Mouse (Mus musculus) hindbrain, embryonic 12.5 days (tissue): ENCODE data around the gene Gm10570. TPM values are rescaled to one million over a fixed set of nuclear protein-coding genes. Genes with fewer than 3 reads are reported as not detected.

Experiments
- ATAC-seq: fragments of 200-750 bp; cut with Nextera tagmentation; 2 replicates; pipeline ENCODE4 v1.8.0; 2017; ENCODE audit warnings: moderate TSS enrichment; ENCODE audit not compliant: low FRiP score
- H3K27ac ChIP-seq: fragments of 300-500 bp; sonication (generic); 2 replicates; pipeline ENCODE4 v1.5.1; 2016; ENCODE audit warnings: mild to moderate bottlenecking
- H3K27me3 ChIP-seq: fragments of 300-500 bp; sonication (generic); 2 replicates; pipeline ENCODE4 v1.6.1; 2016; ENCODE audit warnings: mild to moderate bottlenecking
- H3K36me3 ChIP-seq: fragments of 300-500 bp; sonication (generic); 2 replicates; pipeline ENCODE4 v1.6.1; 2016; ENCODE audit warnings: mild to moderate bottlenecking
- H3K4me1 ChIP-seq: fragments of 300-500 bp; sonication (generic); 2 replicates; pipeline ENCODE4 v1.6.1; 2016
- H3K4me2 ChIP-seq: fragments of 300-500 bp; sonication (generic); replicated peaks from 2 replicates; pipeline ENCODE4 v1.6.1; 2016; ENCODE audit warnings: mild to moderate bottlenecking
- H3K4me3 ChIP-seq: fragments of 300-500 bp; sonication (generic); 2 replicates; pipeline ENCODE4 v1.5.1; 2016; ENCODE audit warnings: mild to moderate bottlenecking
- H3K9ac ChIP-seq: fragments of 300-500 bp; sonication (generic); 2 replicates; pipeline ENCODE4 v1.6.1; 2016; ENCODE audit warnings: mild to moderate bottlenecking, moderate library complexity
- H3K9me3 ChIP-seq: fragments of 300-500 bp; sonication (generic); replicated peaks from 2 replicates; pipeline ENCODE4 v1.6.1; 2016; ENCODE audit warnings: mild to moderate bottlenecking
- WGBS: fragments of 180-500 bp; shearing (Covaris S2); methylation state at CpG from one replicate; pipeline ENCODE4 v1.1.7; 2016; 5-methylcytosine and 5-hydroxymethylcytosine counted together
- polyA plus RNA-seq: library from polyadenylated mRNA; unstranded; fragments of >200 nt; fragmentation: Nextera tagmentation; extraction: Ambion mirVana; gene quantifications from 2 replicates; pipeline ENCODE4 v1.2.1, GENCODE M21; 2016

Gm10570 gene
- polyA plus RNA-seq, 1 experiment from 2014 or later: 0.46 TPM

DNA sequence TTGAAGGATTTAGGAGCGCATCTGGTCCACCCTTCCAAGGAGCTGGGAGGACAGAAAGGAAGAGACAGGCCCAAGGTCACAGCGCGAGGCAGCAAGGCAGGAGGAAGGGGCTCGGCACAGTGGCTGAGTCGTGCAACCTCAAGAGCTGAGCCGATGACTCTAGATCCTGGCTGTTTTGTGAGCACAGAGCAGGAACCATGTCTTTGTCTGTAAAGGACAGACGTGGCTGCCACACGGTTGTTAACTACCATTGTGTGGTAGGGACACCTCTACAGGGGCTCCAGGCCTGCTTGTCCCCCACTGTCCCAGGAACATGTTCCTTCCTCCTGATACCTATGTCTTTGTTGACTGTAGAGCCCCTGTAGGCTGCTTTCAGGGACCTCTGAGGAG is 8.8 kb downstream of the Gm10570 start:
- 0 out of 2 replicates have a peak, but pooled peaks cover 3% of the 10 kb centered on the region for H3K27me3 ChIP-seq
- H3K36me3 ChIP-seq: no peaks in the 10 kb centered on the region
- no peak for ATAC-seq
- WGBS: 67% methylated on average over 8 of the region's 8 CpGs
- H3K4me3 ChIP-seq: no peak overlapping the region
- no peak overlapping the region for H3K27ac ChIP-seq
- 0 out of 2 replicates have a peak overlapping the region, but pooled peaks have one; percentile 11 for H3K9ac ChIP-seq
- no peaks in the 10 kb centered on the region for H3K4me1 ChIP-seq
- no peaks in the 10 kb centered on the region for H3K9me3 ChIP-seq
- no peak overlapping the region for H3K4me2 ChIP-seq

DNA sequence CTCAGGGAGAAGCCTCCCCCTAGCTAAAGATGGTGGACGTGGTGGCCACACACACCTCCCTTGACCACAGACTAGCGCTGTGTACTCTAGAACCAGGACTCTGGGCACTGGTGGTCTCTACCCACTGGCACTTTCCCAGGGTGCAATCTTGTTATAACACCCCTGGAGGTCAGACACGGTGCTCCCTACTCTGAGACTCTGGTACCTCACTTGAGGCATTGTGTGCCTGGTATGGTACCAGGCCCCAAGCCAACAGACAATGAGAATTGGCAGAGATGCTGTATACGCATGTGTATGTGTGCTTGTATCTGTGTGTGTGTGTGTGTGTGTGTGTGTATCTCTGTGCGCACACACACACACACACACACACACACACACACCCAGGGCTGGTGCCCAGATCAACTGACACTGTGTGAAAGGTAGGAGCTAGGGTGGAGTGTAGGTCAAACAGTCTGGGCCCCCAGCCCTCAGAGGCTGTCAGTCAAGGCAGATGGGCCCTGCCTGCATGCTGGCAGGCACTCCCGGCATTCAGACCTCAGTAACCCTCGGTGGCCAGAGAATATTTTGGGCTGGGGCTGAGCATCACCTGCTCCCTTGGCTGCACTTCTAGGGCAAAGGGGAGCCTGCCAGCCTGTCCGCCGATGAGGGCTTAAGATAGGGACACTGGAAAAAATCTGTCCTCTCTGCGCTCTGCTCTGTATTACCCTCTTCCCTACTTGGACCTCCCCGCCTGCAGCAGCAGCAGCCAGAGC is 9.4 kb downstream of the Gm10570 start:
- no peaks in the 10 kb centered on the region for H3K9me3 ChIP-seq
- WGBS: 75% methylated on average over 10 of the region's 11 CpGs
- H3K4me2 ChIP-seq: no peak overlapping the region
- no peak overlapping the region for H3K27ac ChIP-seq
- 0 out of 2 replicates have a peak overlapping the region, but pooled peaks have one; percentile 11 for H3K9ac ChIP-seq
- no peak for ATAC-seq
- no peaks in the 10 kb centered on the region for H3K36me3 ChIP-seq
- H3K4me1 ChIP-seq: no peaks in the 10 kb centered on the region
- H3K27me3 ChIP-seq: 0 out of 2 replicates have a peak, but pooled peaks cover 3% of the 10 kb centered on the region
- H3K4me3 ChIP-seq: no peak overlapping the region

DNA sequence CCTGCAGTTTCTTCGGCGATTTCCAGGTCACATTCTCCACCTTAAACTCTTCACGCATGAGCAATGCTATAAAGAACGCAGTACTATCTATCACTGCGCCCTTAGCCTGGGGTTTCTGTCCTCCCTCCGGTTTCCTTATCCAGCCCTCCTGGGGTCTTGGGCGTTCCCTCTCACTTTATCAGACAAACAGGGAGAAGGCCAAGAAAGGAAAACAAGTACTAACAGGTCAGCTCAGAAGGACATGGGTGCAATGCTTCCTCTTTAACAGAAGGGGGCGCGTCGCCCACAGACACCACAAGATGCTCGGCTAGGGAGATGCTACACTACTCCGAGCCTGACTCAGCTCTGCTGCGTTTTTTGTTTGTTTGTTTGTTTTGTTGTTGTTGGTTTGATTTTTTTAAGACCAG is 11.3 kb downstream of the Gm10570 start:
- H3K36me3 ChIP-seq: no peaks in the 10 kb centered on the region
- no peaks in the 10 kb centered on the region for H3K27me3 ChIP-seq
- no peak for ATAC-seq
- H3K4me2 ChIP-seq: no peak overlapping the region
- H3K27ac ChIP-seq: no peak overlapping the region
- H3K4me1 ChIP-seq: no peaks in the 10 kb centered on the region
- no peak overlapping the region for H3K4me3 ChIP-seq
- no peak overlapping the region for H3K9ac ChIP-seq
- no peaks in the 10 kb centered on the region for H3K9me3 ChIP-seq
- 21% methylated on average over 13 of the region's 13 CpGs for WGBS

DNA sequence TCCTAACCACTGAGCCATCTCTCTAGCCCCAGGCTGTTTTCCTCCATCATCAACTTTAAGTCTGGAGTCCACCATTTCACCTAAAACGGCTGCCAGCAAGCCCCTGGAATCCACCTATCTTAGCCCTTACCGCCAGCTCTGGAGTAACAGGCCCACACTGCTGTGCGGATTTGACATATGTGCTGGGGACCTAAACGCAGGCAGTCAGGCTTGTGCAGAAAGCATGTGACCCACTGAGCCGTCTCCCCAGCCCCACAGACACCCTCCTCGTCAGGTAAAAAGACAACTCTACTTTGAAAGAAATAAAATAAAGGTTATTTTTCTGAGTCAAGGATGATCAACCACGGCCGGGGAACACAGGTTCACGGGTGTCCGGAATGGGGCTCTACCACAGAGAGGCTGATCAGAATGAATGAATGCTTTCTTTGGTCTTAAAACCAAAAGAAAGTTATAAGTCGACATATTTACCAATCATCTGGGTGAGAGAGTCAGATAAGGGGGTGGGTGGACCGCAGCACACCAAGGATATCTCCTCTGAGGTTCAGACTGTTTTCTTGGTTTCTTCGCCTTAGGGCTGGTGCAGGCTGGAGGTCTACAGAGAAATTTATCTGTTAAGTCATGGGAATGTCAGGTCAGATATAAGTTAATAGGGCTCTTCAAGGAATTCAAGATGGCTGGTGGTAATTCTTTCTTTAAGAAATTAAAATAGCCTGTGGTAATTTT is 12.1 kb downstream of the Gm10570 start:
- H3K9me3 ChIP-seq: no peaks in the 10 kb centered on the region
- no peaks in the 10 kb centered on the region for H3K36me3 ChIP-seq
- H3K4me1 ChIP-seq: no peaks in the 10 kb centered on the region
- H3K4me3 ChIP-seq: no peak overlapping the region
- H3K4me2 ChIP-seq: no peak overlapping the region
- no peak overlapping the region for H3K9ac ChIP-seq
- H3K27ac ChIP-seq: no peak overlapping the region
- WGBS: 83% methylated on average over 13 of the region's 13 CpGs
- no peak for ATAC-seq
- H3K27me3 ChIP-seq: no peaks in the 10 kb centered on the region

DNA sequence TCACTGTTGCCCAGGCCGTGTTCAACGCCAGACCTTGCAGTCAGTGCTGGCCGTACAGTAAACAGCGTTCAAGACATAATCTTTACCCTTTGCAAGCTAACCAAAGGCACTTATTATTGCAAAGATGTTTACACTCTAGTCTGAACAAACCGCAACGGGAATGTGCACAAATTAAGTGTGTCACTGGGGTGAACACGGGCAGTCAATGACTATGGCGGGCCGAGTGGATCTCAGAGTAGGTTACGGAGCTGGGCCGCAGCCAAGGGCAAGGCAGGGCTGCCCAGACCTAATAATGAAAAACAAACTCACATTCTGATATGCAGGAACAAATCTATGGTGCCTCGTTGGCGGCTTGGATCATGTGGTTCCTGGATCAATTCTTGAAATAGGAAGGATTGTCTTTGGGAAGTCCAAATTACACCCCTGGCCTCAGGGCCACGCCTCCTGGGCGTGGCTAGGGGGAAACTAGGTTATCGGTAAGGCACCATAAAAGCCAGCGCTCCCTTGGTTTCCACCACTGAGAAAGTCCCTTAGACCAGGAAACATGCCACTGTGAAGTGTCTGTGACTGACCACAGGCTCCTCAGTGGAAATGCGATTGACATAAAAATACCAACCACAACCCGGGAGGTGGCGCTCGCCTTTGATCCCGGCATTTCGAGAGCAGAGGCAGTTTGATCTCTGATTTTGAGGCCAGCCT is 13.3 kb downstream of the Gm10570 start:
- Histone ChIP-seq H3K27ac (no peak overlapping the region), H3K36me3 (no peaks in the 10 kb centered on the region), H3K27me3 (no peaks in the 10 kb centered on the region), H3K4me3 (no peak overlapping the region), H3K4me1 (no peaks in the 10 kb centered on the region), H3K9ac (no peak overlapping the region), H3K9me3 (no peaks in the 10 kb centered on the region), H3K4me2 (no peak overlapping the region)
- ATAC-seq: no peak
- 64% methylated on average over 23 of the region's 23 CpGs for WGBS

DNA sequence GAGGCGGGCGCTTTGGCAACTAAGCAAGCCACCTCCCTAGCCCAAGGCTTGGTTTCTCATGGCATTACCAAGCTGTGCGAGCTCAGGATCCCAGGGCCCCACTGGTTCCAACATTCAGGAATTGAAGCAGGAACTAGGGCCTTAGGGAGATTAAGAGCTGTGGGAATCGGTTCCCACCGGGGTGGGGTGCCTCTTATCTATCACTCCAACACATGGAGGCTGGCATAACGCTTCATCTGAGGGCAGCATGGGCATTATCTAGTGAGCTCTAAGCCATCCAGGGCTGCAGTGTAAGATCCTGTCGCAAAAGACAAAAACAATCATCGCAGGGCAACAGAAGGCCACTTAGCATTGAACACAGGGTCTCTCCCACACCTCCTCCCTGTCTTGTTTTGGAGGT is 14.0 kb downstream of the Gm10570 start:
- WGBS: 85% methylated on average over 8 of the region's 8 CpGs
- no peaks in the 10 kb centered on the region for H3K9me3 ChIP-seq
- H3K4me1 ChIP-seq: no peaks in the 10 kb centered on the region
- no peak overlapping the region for H3K27ac ChIP-seq
- no peak for ATAC-seq
- H3K4me2 ChIP-seq: no peak overlapping the region
- no peaks in the 10 kb centered on the region for H3K36me3 ChIP-seq
- peaks cover 3% of the 10 kb centered on the region; the same call in 1 of the 2 replicates for H3K27me3 ChIP-seq
- H3K4me3 ChIP-seq: no peak overlapping the region
- H3K9ac ChIP-seq: no peak overlapping the region

DNA sequence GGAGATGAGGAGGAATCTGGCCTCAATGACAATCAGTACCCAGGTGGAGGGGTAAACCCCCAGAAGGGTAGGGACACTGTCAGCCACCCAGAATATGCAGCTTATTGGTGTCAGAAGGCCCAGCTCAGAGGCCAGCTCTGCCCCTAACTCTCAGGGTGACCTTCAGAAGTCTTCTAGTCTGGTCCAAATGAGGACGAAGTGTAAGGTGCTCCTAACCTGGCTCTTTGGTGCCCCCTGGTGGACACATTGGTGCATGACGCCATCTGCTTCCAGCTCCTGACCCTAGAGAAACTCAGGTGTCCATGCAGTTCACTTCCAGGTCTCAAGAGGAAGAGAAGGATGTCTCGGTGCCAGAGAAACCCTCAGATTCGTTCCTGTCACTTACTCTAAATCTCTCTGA is 16.2 kb downstream of the Gm10570 start:
- Histone ChIP-seq H3K36me3 (no peaks in the 10 kb centered on the region), H3K27me3 (peaks cover 3% of the 10 kb centered on the region; the same call in 1 of the 2 replicates), H3K9ac (no peak overlapping the region), H3K4me2 (no peak overlapping the region), H3K9me3 (no peaks in the 10 kb centered on the region), H3K4me3 (no peak overlapping the region), H3K27ac (no peak overlapping the region), H3K4me1 (no peaks in the 10 kb centered on the region)
- peak; percentile 43 for ATAC-seq
- WGBS: 9% methylated on average over 4 of the region's 4 CpGs

DNA sequence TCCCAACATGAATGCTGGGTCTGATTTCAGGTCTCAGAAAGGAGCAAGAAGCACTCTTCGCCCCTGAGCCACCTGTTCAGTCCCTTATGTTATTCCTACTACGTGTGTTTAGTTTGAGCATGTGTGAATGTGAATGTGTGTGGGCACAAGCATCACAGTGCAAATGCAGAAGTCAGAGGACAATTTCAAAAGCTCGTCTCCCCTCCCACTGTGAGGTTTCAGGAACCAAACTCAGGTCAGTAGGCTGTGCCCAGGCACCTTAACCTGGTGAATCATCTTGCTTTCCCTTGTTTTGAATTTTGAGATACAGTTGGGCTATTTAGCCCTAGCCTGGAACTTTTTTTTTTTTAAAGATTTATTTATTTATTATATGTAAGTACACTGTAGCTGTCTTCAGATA is 18.6 kb downstream of the Gm10570 start:
- H3K27ac ChIP-seq: no peak overlapping the region
- no peak overlapping the region for H3K9ac ChIP-seq
- H3K4me2 ChIP-seq: no peak overlapping the region
- WGBS: 75% methylated on average over 3 of the region's 3 CpGs
- no peaks in the 10 kb centered on the region for H3K36me3 ChIP-seq
- H3K4me1 ChIP-seq: no peaks in the 10 kb centered on the region
- H3K27me3 ChIP-seq: peaks cover 3% of the 10 kb centered on the region; the same call in 1 of the 2 replicates
- no peaks in the 10 kb centered on the region for H3K9me3 ChIP-seq
- ATAC-seq: no peak
- no peak overlapping the region for H3K4me3 ChIP-seq

DNA sequence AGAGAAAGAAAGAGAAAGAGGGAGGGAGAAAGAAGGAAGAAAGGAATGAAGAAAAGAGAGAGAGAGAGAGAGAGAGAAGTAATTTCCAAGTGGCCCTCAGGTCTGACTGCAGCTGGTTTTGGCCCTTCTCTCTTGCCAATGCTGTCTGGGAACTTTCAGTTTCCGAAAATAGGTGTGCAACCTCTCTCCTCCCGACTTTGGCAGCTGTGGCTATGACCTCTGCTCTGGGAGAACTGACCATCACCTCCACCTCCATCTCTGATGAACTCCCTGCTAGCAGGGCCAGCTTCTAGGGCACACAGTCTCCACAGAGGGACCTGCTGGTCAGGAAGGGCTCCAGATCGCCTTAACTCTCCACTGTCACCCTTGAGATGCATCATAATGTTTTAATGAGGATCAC is 21.9 kb downstream of the Gm10570 start:
- no peaks in the 10 kb centered on the region for H3K4me1 ChIP-seq
- H3K27me3 ChIP-seq: peaks cover 3% of the 10 kb centered on the region; the same call in 1 of the 2 replicates
- no peak overlapping the region for H3K9ac ChIP-seq
- H3K36me3 ChIP-seq: no peaks in the 10 kb centered on the region
- no peak overlapping the region for H3K4me3 ChIP-seq
- no peaks in the 10 kb centered on the region for H3K9me3 ChIP-seq
- H3K4me2 ChIP-seq: no peak overlapping the region
- 59% methylated on average over 3 of the region's 3 CpGs for WGBS
- H3K27ac ChIP-seq: no peak overlapping the region
- no peak for ATAC-seq

DNA sequence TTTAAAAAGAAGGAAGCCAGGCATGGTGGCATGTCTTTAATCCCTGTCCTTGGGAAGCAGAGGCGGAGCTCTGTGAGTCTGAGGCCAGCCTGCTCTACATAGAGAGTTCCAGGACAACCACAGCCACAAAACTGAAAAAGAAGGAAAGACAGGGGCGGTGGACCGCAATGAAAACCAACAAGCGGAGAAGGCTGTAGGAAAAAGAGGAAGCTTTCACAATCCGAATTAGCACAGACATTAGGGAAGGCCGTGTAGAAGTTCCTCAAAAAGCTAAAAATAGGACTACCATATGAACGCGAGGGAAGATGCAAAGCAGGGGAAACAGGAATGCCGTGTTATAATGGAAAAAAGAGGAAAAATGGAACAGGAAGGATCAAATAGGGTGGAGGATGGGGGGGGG is 24.6 kb downstream of the Gm10570 start:
- Histone ChIP-seq H3K9me3 (no peaks in the 10 kb centered on the region), H3K36me3 (no peaks in the 10 kb centered on the region), H3K27ac (no peak overlapping the region), H3K4me3 (no peak overlapping the region), H3K27me3 (peaks cover 7% of the 10 kb centered on the region), H3K9ac (no peak overlapping the region), H3K4me1 (no peaks in the 10 kb centered on the region), H3K4me2 (no peak overlapping the region)
- WGBS: 82% methylated on average over 9 of the region's 9 CpGs
- ATAC-seq: no peak

DNA sequence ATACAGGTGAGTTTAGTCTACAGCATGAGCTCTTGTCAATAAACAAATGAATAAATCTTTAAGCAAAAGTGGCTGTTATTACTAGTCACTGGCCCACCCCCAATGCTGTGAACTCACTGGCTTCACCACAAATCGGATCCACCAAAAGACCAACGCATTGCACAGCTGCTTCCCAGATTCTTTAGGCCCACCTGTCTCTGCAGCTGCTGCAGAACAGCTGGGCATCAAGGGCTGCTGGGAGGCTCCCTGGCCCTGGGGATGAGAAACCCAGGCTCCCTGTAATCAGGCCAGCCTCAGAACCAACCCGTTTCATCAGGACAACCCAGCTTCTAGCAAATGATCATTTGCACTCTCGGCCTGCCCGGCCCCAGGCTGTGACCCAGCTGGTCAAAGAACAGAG is 25.6 kb downstream of the Gm10570 start:
- Histone ChIP-seq H3K9ac (no peak overlapping the region), H3K4me3 (no peak overlapping the region), H3K4me2 (no peak overlapping the region), H3K4me1 (no peaks in the 10 kb centered on the region), H3K9me3 (no peaks in the 10 kb centered on the region), H3K36me3 (no peaks in the 10 kb centered on the region), H3K27ac (no peak overlapping the region), H3K27me3 (peaks cover 10% of the 10 kb centered on the region)
- ATAC-seq: no peak
- WGBS: 81% methylated on average over 5 of the region's 5 CpGs

DNA sequence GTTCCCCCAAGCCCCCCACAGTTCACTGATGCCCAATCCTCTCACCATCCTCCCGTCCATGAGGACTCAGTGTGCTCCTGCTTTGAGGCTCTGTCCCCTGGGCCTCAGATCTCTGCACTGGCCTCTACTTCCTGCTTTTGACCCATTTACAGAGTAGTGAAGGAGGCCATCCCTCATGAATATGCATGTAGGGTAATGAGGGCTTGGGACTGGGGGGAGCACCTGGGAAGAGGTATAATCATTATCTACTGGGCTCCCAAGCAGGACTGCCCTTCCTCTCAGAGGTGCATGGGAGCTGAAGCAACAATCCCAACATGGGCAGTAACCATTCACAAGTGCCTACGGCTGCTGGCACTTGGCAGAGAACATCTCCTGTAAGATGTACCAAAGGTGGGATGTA is 29.4 kb downstream of the Gm10570 start, which contains the start of gene Serinc2:
Gene Serinc2, minus strand, starts transcription at position 101 of the 400 bp plus-strand sequence.
- 76% methylated on average over 2 of the region's 2 CpGs for WGBS

More for the DNA sequence above, 29.4 kb downstream of the Gm10570 start, which contains the start of gene Serinc2:
- Histone ChIP-seq H3K4me1 (peaks cover 7% of the 10 kb centered on the region), H3K4me2 (no peak within 1 kb of the TSS), H3K27ac (no peak within 1 kb of the TSS), H3K4me3 (no peak within 1 kb of the TSS), H3K9me3 (no peaks in the 10 kb centered on the region), H3K27me3 (peaks cover 23% of the 10 kb centered on the region), H3K9ac (no peak within 1 kb of the TSS), H3K36me3 (no peaks in the 10 kb centered on the region; the same call in 1 of the 2 replicates)
- ATAC-seq: no peak
